Mouse (Mus musculus): ENCODE measurements at regions not wholly inside any gene's neighbourhood (a gene's known extent, or its start where the extent isn't known, plus 50 kb on each side); places are given as distances from the start of the nearest gene placed in this dataset.

DNA sequence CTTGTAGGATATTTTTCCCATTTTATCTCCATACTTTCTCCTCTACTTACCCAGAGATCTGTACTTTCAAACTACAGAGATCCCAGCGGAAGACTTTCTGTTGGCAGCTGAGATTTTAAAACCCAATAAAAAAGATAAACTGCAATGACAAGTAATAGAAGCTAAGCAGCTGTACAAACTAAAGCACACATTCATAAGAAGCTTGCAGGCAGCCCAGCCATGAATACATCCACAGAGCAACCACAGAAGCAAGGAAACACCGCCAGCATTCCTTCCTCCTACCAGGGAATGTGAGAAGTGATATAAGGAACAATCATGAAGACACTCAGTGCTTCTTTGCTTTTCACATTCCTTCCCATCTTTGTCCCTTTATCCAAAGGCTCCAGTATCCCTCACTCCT, 372.1 kb upstream of the Slco3a1 start:
- no peak for TF ChIP-seq GATA1 (IDR thresholded peaks at IDR 0.05; ENCODE audit: borderline replicate concordance, low read length)
- TF ChIP-seq FLI1 (IDR thresholded peaks at IDR 0.05; ENCODE audit: low read length) = no peak

All from megakaryocyte, embryonic 14.5 days (primary cell).